Mouse (Mus musculus) kidney, adult 10 weeks (tissue): ENCODE data around the gene Ndc80. TPM values are rescaled to one million over a fixed set of nuclear protein-coding genes. Genes with fewer than 3 reads are reported as not detected.

Source experiments
- polyA plus RNA-seq: library from polyadenylated mRNA; stranded (reverse); fragments of 350-450 nt; fragmentation: Illumina TruSeq; extraction: RNeasy Lipid Tissue Mini Kit (QIAGEN cat#74804); gene quantifications from one replicate; pipeline ENCODE4 v1.2.3, GENCODE M21; 2014; ENCODE audit warnings: low read depth, low replicate concordance

Gene Ndc80
- polyA plus RNA-seq: 0.49 TPM

DNA sequence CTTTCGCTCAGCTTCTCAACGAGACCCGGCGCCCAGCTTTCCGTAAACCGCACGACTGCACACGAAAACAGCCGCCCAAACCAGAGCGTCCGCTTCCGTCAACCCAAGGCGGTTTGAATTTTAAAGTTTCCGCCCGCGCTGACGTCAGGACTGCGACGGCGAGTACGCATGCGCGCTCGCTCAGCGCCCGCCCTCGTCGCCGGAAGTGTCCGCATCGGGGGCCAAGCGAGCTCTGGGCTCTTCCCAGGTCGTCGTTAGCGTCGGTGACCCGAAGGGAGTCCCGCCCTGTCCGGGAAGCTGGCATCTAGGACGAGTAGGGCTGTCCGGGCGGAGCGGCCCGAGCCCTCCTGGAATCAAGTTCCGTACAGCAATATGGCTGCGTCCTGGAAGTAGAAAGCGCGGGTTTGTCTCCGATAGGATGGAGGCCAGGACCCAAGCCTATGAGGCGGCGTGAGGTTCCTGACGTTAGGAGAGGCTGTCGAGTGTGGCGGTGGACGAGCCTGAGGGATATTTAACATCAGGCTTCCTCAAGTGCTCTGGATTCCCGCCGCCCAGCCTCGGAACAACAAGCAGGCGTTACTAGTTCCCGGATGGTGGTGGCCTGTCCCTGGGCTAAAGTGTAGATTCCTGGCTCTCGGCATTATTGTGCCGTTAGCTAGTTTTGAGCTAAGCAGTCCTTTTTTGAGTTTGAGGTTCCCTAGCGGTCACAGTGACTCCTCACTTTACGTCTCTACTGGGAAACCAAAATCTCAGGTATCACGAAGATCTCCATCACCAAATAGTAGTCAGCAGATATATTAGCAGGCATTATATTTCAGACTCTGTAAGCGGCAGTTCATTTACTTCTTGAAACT lies at the start of gene Ndc80:
Gene Ndc80 (minus strand): TSS at position 147 of the 854 bp plus-strand sequence.

GRCm38 (mm10) chr17:71551757-71552451 lies 25.2 kb upstream of the Ndc80 start, which contains the start of gene Spdya:
TSS of gene Spdya (plus strand) at chr17:71552061.

GRCm38 (mm10) chr17:71474762-71475704 lies 51.6 kb downstream of the Ndc80 start, which contains the start of gene Smchd1:
TSS of gene Smchd1 (minus strand) at chr17:71475343.

GRCm38 (mm10) chr17:71459818-71460217 lies 66.8 kb downstream of the Ndc80 start, which contains the start of gene Gm4707:
TSS of gene Gm4707 (minus strand) at chr17:71459918.

Other genes starting within 250 kb of the Ndc80 start
- gene Emilin2, start 214.9 kb downstream of the Ndc80 start, polyA plus RNA-seq: not detected
- gene Gm4707, start 66.9 kb downstream of the Ndc80 start, polyA plus RNA-seq: not detected
- gene Smchd1, start 51.5 kb downstream of the Ndc80 start, polyA plus RNA-seq: 52.6 TPM
- 0.69 TPM for gene Spdya, start 25.2 kb upstream of the Ndc80 start, polyA plus RNA-seq
- gene Wdr43, start 89.0 kb upstream of the Ndc80 start, polyA plus RNA-seq: 64.6 TPM
- gene Togaram2, start 146.4 kb upstream of the Ndc80 start, polyA plus RNA-seq: not detected
- gene Pcare, start 226.0 kb upstream of the Ndc80 start, polyA plus RNA-seq: not detected
- gene Clip4, start 241.6 kb upstream of the Ndc80 start, polyA plus RNA-seq: 19.3 TPM